Mouse (Mus musculus) kidney, postnatal 14 days (tissue): Measurements from ENCODE around the gene Mei1.

Experiments
- DNase-seq: peaks from one replicate; pipeline ENCODE4 v3.0.0; 2022; ENCODE audit warnings: mixed read lengths

Mei1 gene

GRCm38 (mm10) chr15:82152435-82152834 is 82.6 kb downstream of the Mei1 start:
- DNase-seq, result no peak

GRCm38 (mm10) chr15:82156298-82156697 is 86.5 kb downstream of the Mei1 start:
- no peak for DNase-seq

- DNase-seq, result no peak
Measured at GRCm38 (mm10) chr15:82156902-82157301, 87.1 kb downstream of the Mei1 start.

- DNase-seq, result no peak
Measured at GRCm38 (mm10) chr15:82158243-82159035, 88.6 kb downstream of the Mei1 start.

GRCm38 (mm10) chr15:82159471-82159870 is 89.7 kb downstream of the Mei1 start:
- no peak for DNase-seq

GRCm38 (mm10) chr15:82160731-82161640 is 91.2 kb downstream of the Mei1 start:
- no peak for DNase-seq

- no peak for DNase-seq
Measured at GRCm38 (mm10) chr15:82161965-82162600, 92.3 kb downstream of the Mei1 start.

GRCm38 (mm10) chr15:82163356-82164060 is 93.7 kb downstream of the Mei1 start:
- DNase-seq, result no peak

- no peak for DNase-seq
Measured at GRCm38 (mm10) chr15:82164061-82164399, 94.2 kb downstream of the Mei1 start.

- DNase-seq, result no peak
Measured at GRCm38 (mm10) chr15:82164496-82164895, 94.7 kb downstream of the Mei1 start.

- DNase-seq, result peak; percentile 85
Measured at GRCm38 (mm10) chr15:82165332-82166239, 95.8 kb downstream of the Mei1 start.

- peak; percentile 55 for DNase-seq
Measured at GRCm38 (mm10) chr15:82166240-82167100, 96.7 kb downstream of the Mei1 start.

- peak; percentile 63 for DNase-seq
Measured at GRCm38 (mm10) chr15:82167201-82168168, 97.7 kb downstream of the Mei1 start.

- DNase-seq, result no peak
Measured at GRCm38 (mm10) chr15:82169671-82170070, 99.9 kb downstream of the Mei1 start.

GRCm38 (mm10) chr15:82170437-82171377 is 100.9 kb downstream of the Mei1 start:
- no peak for DNase-seq

GRCm38 (mm10) chr15:82172648-82173047 is 102.9 kb downstream of the Mei1 start:
- DNase-seq, result no peak

GRCm38 (mm10) chr15:82175091-82175490 is 105.3 kb downstream of the Mei1 start:
- no peak for DNase-seq
